Mouse (Mus musculus): Measurements from ENCODE around the gene Atrnl1. TPM values are rescaled to one million over a fixed set of nuclear protein-coding genes. Genes with fewer than 3 reads are reported as not detected.
A peak's percentile ranks its signal among the peaks of the same experiment; 100 is the strongest.
"Not testable (repeated sequence)": the region's sequence is repeated elsewhere in the genome, so short reads cannot be mapped to it uniquely, and the experiment has no call there.

Atrnl1 gene
- polyA plus RNA-seq, 1 experiment from 2014 or later: 7.0 TPM

DNA sequence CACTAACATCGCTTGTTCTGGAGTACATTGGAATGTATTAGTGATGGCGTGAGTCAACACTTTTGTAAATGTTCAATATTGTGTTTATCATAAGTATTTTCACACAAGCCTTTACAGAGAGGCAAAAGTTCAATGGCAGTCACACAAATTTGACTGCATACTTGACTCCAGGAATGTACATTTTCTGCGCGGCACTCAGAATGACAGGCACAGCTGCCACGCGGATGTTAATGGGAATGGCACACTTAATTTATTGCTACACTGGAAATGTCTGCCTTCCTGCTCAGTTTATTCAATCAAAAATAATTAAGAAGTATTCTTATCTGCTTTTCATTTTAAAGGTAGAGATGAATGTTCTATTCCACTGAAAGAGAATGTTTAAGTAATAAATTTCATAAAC, 227.0 kb downstream of the Atrnl1 start:
- WGBS: 42% methylated on average over 6 of the region's 6 CpGs
- no peak overlapping the region for H3K27ac ChIP-seq (replicated peaks)
- peaks cover 5% of the 10 kb centered on the region for H3K4me1 ChIP-seq
- H3K27me3 ChIP-seq (replicated peaks): no peaks in the 10 kb centered on the region
- no peaks in the 10 kb centered on the region for H3K36me3 ChIP-seq
- H3K4me3 ChIP-seq (replicated peaks): no peak overlapping the region
- no peaks in the 10 kb centered on the region for H3K9me3 ChIP-seq (replicated peaks)
- no peak overlapping the region for H3K9ac ChIP-seq (replicated peaks)
- H3K4me2 ChIP-seq: no peak overlapping the region
- ATAC-seq (ENCODE audit: low FRiP score): no peak

DNA sequence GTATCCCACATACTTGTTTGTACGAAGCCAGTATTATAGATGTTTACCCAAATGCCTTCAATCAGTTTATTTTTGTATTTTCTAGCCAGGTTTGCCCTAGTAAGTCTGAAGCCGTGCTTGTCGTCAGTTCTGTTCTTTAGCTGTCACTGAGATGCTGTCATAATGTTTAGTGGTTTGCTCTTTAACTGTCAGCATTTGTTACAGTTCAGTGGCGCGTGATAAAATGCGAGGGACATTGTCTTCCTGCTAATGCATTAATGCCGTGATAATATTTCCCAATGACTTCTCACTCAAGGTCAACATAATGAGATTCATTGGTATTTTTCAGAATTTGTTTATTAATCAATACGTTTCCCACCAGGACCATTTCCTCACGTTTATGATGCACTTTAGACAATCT, 227.7 kb downstream of the Atrnl1 start:
- H3K4me2 ChIP-seq: no peak overlapping the region
- ATAC-seq (ENCODE audit: low FRiP score): no peak
- H3K9me3 ChIP-seq (replicated peaks): no peaks in the 10 kb centered on the region
- H3K36me3 ChIP-seq: no peaks in the 10 kb centered on the region
- WGBS: 44% methylated on average over 9 of the region's 9 CpGs
- peaks cover 5% of the 10 kb centered on the region for H3K4me1 ChIP-seq
- H3K9ac ChIP-seq (replicated peaks): no peak overlapping the region
- no peak overlapping the region for H3K4me3 ChIP-seq (replicated peaks)
- H3K27me3 ChIP-seq (replicated peaks): no peaks in the 10 kb centered on the region
- H3K27ac ChIP-seq (replicated peaks): no peak overlapping the region

DNA sequence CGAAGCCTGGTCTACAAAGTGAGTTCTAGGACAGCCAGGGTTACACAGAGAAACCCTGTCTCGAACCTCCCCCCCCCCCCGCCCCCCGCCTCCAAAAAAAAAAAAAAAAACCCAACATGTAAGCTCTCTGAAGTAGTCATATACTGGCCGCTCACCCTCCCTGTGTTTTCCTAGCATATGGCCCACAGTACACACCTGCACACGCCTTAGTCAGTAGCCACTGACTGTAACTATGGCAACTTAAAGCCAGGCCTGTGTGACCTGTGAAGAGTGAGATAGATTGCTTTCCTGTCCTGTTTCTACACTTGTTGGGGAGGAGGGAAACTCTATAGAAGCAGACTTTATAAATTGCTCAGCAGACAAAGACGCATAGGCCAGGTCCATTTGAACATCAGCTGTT, 239.1 kb downstream of the Atrnl1 start:
- Histone ChIP-seq H3K4me3 (replicated peaks) (no peak overlapping the region), H3K36me3 (no peaks in the 10 kb centered on the region), H3K27me3 (replicated peaks) (no peaks in the 10 kb centered on the region), H3K9me3 (replicated peaks) (no peaks in the 10 kb centered on the region), H3K27ac (replicated peaks) (no peak overlapping the region), H3K4me1 (0 out of 2 replicates have a peak, but pooled peaks cover 3% of the 10 kb centered on the region), H3K4me2 (no peak overlapping the region), H3K9ac (replicated peaks) (no peak overlapping the region)
- WGBS: 80% methylated on average over 7 of the region's 7 CpGs
- ATAC-seq (ENCODE audit: low FRiP score): no peak

DNA sequence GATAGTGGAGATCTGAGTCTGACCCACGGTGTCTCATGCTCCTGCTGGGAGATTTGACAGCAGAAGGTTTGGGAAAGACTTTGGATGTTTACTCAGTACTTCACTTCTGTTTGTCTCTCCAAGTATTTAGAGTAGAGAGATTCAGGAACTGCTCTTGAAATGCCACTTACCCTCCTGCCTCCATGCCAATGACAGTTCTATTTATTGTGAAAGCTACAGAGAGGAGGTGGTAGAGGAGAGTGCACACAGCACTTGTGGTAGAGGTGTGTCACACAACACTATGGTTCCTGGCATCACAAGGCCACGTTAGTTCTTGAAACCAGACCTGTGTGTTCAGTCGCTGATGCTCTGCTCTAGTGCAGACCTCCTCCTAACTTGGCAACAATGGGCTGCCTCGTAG, 257.5 kb downstream of the Atrnl1 start:
- H3K9ac ChIP-seq (replicated peaks): no peak overlapping the region
- 81% methylated on average over 4 of the region's 4 CpGs for WGBS
- H3K4me2 ChIP-seq: no peak overlapping the region
- ATAC-seq (ENCODE audit: low FRiP score): no peak
- no peaks in the 10 kb centered on the region for H3K36me3 ChIP-seq
- H3K4me3 ChIP-seq (replicated peaks): no peak overlapping the region
- no peak overlapping the region for H3K27ac ChIP-seq (replicated peaks)
- peaks cover 14% of the 10 kb centered on the region for H3K4me1 ChIP-seq
- H3K27me3 ChIP-seq (replicated peaks): no peaks in the 10 kb centered on the region
- no peaks in the 10 kb centered on the region for H3K9me3 ChIP-seq (replicated peaks)

DNA sequence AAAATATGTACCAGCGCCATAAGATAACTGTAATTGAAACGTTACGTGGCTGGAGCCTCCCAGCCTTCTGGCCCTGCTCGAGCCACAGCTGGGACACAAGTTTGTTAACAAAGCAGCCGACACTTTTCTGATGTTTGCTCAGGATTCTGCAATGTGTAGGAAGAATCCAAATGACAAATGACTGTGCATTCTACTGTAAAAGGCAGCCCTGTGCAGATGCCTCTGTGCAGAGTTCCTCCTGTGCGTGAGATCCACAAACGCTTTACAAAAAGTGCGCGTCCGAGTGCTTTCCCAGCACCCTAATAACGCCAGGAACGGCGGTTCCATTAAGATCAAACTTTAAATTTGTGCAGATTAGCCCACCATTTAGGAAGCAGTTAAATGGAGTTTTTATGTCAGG, 260.0 kb downstream of the Atrnl1 start:
- 27% methylated on average over 13 of the region's 13 CpGs for WGBS
- Histone ChIP-seq H3K27me3 (replicated peaks) (no peaks in the 10 kb centered on the region), H3K27ac (replicated peaks) (no peak overlapping the region), H3K4me1 (peaks cover 14% of the 10 kb centered on the region), H3K4me3 (replicated peaks) (no peak overlapping the region), H3K36me3 (no peaks in the 10 kb centered on the region), H3K4me2 (peak overlapping the region; percentile 23; the same call in 1 of the 2 replicates), H3K9me3 (replicated peaks) (no peaks in the 10 kb centered on the region), H3K9ac (replicated peaks) (no peak overlapping the region)
- ATAC-seq (ENCODE audit: low FRiP score): no peak

DNA sequence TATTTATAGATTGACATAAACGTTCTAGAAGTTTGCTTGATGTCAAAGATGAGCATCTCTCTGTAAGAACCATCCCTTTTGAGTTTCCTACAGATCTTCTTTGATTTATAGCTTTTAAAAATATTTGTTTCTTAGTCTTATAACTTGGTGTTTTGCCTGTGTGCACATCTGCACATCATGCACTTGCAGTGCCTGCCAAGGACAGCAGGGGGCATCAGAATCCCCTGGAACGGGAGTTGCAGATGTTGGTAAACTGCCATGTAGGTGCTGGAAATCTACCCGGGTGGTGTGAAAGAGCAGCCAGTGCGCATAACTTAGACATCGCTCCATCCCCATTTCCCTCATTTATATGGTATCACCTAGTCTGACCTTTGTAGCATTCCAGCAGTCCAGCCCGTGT, 265.2 kb downstream of the Atrnl1 start:
- H3K27me3 ChIP-seq (replicated peaks): no peaks in the 10 kb centered on the region
- H3K4me3 ChIP-seq (replicated peaks): no peak overlapping the region
- H3K36me3 ChIP-seq: no peaks in the 10 kb centered on the region
- H3K4me2 ChIP-seq: no peak overlapping the region
- H3K27ac ChIP-seq (replicated peaks): no peak overlapping the region
- no peaks in the 10 kb centered on the region for H3K9me3 ChIP-seq (replicated peaks)
- peaks cover 6% of the 10 kb centered on the region for H3K4me1 ChIP-seq
- no peak for ATAC-seq (ENCODE audit: low FRiP score)
- 91% methylated on average over 6 of the region's 6 CpGs for WGBS
- H3K9ac ChIP-seq (replicated peaks): no peak overlapping the region

DNA sequence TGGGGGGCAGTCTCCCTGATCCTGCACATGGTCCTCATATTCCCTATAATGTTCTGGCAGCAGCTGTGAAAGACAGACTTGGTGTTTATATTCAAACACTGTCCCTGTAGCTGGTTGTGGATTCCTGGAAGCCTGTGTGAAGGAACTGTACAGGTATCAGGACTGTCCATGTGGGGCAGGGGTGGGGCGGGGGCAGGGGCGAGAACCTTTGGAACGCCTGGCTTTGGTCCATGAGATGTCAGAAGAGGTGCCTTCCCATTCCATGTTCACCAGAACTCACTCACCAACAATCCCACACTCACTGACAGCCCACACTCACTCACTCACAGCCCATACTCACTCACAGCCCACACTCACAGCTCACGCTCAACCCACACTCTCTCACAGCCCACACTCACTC, 266.5 kb downstream of the Atrnl1 start:
- ATAC-seq (ENCODE audit: low FRiP score): no peak
- no peaks in the 10 kb centered on the region for H3K27me3 ChIP-seq (replicated peaks)
- H3K27ac ChIP-seq (replicated peaks): no peak overlapping the region
- no peak overlapping the region for H3K4me2 ChIP-seq
- no peaks in the 10 kb centered on the region for H3K4me1 ChIP-seq
- H3K9ac ChIP-seq (replicated peaks): no peak overlapping the region
- no peaks in the 10 kb centered on the region for H3K9me3 ChIP-seq (replicated peaks)
- no peak overlapping the region for H3K4me3 ChIP-seq (replicated peaks)
- H3K36me3 ChIP-seq: no peaks in the 10 kb centered on the region
- WGBS: 95% methylated on average over 4 of the region's 4 CpGs

DNA sequence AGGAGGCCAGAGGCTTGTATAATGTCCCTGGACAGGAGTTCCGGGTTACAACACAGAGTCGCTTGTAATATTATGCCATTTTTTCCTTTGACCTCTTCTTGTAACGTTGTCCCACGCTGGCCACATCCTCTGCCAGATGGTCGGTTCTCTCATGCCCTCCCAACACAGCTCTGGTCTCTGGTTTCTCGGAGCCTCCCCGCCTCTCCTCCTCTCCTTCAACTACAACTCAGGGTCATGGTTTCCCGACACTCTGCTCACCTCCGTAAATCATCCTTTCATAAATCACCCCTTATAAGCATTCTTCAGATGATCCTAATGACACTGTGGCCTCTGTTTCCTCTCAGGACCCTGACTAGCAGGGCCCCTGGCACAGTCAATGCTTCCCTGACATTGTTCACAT, 267.7 kb downstream of the Atrnl1 start:
- H3K27ac ChIP-seq (replicated peaks): no peak overlapping the region
- H3K4me2 ChIP-seq: no peak overlapping the region
- no peak overlapping the region for H3K4me3 ChIP-seq (replicated peaks)
- H3K4me1 ChIP-seq: no peaks in the 10 kb centered on the region
- no peak for ATAC-seq (ENCODE audit: low FRiP score)
- H3K9me3 ChIP-seq (replicated peaks): no peaks in the 10 kb centered on the region
- H3K9ac ChIP-seq (replicated peaks): no peak overlapping the region
- 55% methylated on average over 9 of the region's 9 CpGs for WGBS
- H3K36me3 ChIP-seq: no peaks in the 10 kb centered on the region
- H3K27me3 ChIP-seq (replicated peaks): no peaks in the 10 kb centered on the region

DNA sequence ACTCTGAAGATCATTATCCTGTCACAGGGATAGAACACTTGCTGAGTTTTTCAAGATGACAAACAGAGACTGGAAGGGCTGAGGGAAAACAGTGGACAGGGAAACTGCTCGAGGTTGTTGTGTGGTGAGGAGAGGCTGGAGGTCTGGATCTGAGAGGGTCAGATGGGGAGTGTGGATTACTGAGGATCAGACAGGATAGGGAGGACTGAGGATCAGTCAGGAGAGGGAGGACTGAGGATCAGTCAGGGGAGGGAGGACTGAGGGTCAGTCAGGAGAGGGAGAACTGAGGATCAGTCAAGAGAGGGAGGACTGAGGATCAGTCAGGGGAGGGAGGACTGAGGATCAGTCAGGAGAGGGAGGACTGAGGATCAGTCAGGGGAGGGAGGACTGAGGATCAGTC, 269.0 kb downstream of the Atrnl1 start:
- WGBS: 76% methylated on average over 1 of the region's 1 CpGs
- not testable (repeated sequence) for H3K27ac ChIP-seq (replicated peaks); H3K36me3 ChIP-seq; H3K4me1 ChIP-seq; H3K4me2 ChIP-seq; H3K4me3 ChIP-seq (replicated peaks); ATAC-seq (ENCODE audit: low FRiP score); H3K27me3 ChIP-seq (replicated peaks); H3K9ac ChIP-seq (replicated peaks); H3K9me3 ChIP-seq (replicated peaks)

DNA sequence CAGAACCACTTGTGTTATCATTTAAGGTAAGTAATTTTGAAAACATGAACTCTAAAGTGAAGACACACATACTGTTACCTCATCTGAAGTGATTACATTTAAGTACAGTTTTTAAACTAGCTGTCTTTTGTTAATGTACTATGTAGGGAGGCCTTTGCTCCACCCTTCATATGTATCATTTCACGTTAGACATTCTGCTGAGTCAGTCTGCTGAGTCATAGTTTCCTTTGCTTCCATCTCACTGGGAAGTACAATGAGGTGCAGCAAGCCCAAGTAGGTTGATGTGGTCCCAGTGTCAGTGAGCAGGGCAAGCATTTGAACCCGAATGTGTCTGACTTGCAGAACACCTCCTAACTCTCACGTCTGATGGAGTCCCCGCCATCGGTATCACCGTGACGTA, 271.1 kb downstream of the Atrnl1 start:
- no peak for ATAC-seq (ENCODE audit: low FRiP score)
- Histone ChIP-seq H3K4me3 (replicated peaks) (no peak overlapping the region), H3K36me3 (no peaks in the 10 kb centered on the region), H3K9me3 (replicated peaks) (no peaks in the 10 kb centered on the region), H3K4me2 (no peak overlapping the region), H3K4me1 (no peaks in the 10 kb centered on the region), H3K9ac (replicated peaks) (no peak overlapping the region), H3K27ac (replicated peaks) (no peak overlapping the region), H3K27me3 (replicated peaks) (no peaks in the 10 kb centered on the region)
- WGBS: 95% methylated on average over 7 of the region's 7 CpGs

DNA sequence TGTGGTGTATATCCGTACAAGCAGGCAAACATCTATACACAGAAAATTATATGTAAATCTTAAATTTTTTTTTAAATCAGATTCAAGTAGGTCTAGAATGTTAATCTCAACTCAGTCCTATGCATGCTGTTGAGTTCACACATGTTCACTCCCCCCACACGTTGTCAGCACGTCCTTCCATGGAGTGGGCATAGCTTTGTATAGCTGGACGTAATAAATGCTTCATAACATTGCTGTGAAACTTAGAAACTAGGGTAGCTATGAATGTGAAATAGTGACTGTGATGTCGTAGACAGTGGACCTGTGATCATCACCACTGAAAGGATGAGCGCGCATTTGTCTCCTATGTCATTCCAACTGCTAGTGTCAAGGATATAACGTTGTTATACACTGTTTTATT, 278.0 kb downstream of the Atrnl1 start:
- H3K27ac ChIP-seq (replicated peaks): no peak overlapping the region
- H3K27me3 ChIP-seq (replicated peaks): no peaks in the 10 kb centered on the region
- H3K9ac ChIP-seq (replicated peaks): no peak overlapping the region
- 89% methylated on average over 8 of the region's 8 CpGs for WGBS
- 0 out of 2 replicates have a peak, but pooled peaks cover 11% of the 10 kb centered on the region for H3K4me1 ChIP-seq
- no peak overlapping the region for H3K4me2 ChIP-seq
- no peaks in the 10 kb centered on the region for H3K36me3 ChIP-seq
- H3K9me3 ChIP-seq (replicated peaks): no peaks in the 10 kb centered on the region
- no peak overlapping the region for H3K4me3 ChIP-seq (replicated peaks)
- ATAC-seq (ENCODE audit: low FRiP score): no peak

DNA sequence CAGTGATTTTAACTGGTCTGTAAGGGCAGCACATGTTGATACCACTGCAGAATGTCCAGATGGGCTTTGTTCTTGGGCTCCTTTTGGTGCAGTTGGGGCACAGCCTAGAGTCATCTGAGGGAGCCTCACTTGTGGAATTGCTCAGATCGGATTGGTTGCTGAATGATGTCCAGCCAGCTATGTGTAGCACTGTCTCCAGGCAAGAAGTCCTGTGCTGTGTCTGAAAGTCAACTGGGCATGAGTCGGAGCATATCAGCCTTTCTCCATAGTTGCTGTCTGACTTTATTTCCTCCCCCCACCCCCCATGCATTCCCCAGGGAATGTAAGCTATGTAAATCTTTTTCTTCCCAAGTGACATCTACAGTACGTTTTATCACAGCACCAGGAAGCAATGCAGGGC, 278.9 kb downstream of the Atrnl1 start:
- no peak for ATAC-seq (ENCODE audit: low FRiP score)
- 45% methylated on average over 3 of the region's 3 CpGs for WGBS
- no peak overlapping the region for H3K4me3 ChIP-seq (replicated peaks)
- no peaks in the 10 kb centered on the region for H3K9me3 ChIP-seq (replicated peaks)
- H3K27me3 ChIP-seq (replicated peaks): no peaks in the 10 kb centered on the region
- H3K27ac ChIP-seq (replicated peaks): no peak overlapping the region
- H3K4me2 ChIP-seq: no peak overlapping the region
- no peak overlapping the region for H3K9ac ChIP-seq (replicated peaks)
- no peaks in the 10 kb centered on the region for H3K36me3 ChIP-seq
- 0 out of 2 replicates have a peak, but pooled peaks cover 11% of the 10 kb centered on the region for H3K4me1 ChIP-seq

DNA sequence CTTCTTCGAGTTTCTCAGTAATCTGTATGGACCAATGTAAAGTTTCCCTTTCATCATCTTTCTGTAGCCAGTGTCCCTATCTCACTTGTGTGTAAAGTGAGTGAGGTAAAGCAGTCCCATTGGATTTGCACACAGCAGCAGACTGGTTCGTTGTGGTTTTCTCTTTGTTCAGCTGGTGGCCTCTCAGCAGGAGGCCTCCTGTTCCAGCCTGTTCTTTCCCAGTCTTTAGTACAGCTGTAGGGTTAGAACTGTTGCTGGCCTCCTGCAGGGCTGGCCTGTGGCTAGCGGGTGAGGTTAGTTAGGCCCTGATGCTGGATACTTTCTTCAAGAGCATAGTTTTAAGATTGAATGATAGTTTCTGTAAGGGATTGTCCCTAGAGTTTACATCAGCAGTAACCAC, 280.1 kb downstream of the Atrnl1 start:
- Histone ChIP-seq H3K4me3 (replicated peaks) (no peak overlapping the region), H3K27me3 (replicated peaks) (no peaks in the 10 kb centered on the region), H3K9ac (replicated peaks) (no peak overlapping the region), H3K36me3 (no peaks in the 10 kb centered on the region), H3K4me1 (0 out of 2 replicates have a peak, but pooled peaks cover 11% of the 10 kb centered on the region), H3K9me3 (replicated peaks) (no peaks in the 10 kb centered on the region), H3K4me2 (no peak overlapping the region), H3K27ac (replicated peaks) (no peak overlapping the region)
- ATAC-seq (ENCODE audit: low FRiP score): no peak
- 28% methylated on average over 3 of the region's 3 CpGs for WGBS

All from neural tube, embryonic 15.5 days (tissue).